Mouse (Mus musculus): Measurements from ENCODE around the gene Lin9.

Gene Lin9

GRCm38 (mm10) chr1:180707368-180707767, 66.4 kb downstream of the Lin9 start:
- no peak for DNase-seq (ENCODE audit: low spot score)

DNA sequence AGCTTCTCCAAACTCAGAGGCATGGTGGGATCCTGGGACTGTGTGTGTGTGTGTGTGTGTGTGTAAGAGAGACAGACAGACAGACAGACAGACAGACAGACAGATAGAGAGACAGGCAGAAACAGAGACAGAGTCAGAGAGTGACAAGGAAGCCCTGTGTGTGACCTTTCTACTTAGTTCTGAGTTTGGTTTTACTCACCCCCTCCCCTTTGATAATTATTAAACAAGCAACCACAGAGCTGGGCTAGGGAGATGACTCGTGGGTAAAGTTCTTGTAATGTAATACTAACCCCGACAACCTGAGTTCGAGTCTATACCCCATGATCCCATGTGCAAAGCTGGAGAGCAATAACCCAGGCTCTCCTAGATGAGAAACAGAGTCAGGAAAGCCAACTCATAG, 66.9 kb downstream of the Lin9 start:
- DNase-seq (ENCODE audit: low spot score), result no peak

GRCm38 (mm10) chr1:180708935-180709776, 68.2 kb downstream of the Lin9 start:
- DNase-seq (ENCODE audit: low spot score), result no peak

GRCm38 (mm10) chr1:180718756-180719155, 77.8 kb downstream of the Lin9 start:
- DNase-seq (ENCODE audit: low spot score), result no peak

- DNase-seq (ENCODE audit: low spot score), result no peak
Measured at GRCm38 (mm10) chr1:180719483-180719882, 78.5 kb downstream of the Lin9 start.

DNA sequence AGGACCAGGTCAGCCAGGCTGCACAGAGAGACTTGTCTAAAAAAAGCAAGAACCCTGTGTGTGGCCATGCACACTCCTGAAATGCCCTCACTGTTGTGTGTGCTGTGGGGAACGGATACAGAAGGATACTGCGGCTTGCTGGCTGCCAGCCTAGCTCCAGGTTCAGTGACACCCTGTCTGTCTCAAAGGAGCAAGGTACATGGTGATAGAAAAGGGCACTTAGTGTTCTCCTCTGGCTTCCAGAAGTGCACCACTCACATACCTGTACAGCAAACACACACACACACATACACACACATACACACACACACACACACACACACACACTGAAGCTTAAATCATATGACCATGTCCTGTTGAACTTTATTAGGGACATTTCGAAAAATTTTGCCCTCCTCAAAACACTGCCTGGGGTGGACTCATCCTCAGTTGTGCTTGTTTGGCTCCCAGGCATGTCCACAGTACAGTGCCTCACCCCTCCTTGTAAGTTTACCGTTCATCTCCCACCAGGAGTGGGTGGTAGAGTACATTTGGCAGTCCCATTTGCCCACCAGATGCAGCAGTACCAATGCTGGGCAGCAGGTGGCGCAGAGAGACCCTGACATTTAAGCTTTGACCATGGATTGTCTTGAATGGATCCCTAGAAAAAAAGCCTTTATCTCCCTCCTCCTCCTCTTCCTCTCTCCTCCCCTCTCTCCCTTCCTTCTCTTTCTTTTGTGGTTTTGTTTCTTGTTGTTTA, 79.2 kb downstream of the Lin9 start:
- peak; percentile 49 for DNase-seq (ENCODE audit: low spot score)

DNA sequence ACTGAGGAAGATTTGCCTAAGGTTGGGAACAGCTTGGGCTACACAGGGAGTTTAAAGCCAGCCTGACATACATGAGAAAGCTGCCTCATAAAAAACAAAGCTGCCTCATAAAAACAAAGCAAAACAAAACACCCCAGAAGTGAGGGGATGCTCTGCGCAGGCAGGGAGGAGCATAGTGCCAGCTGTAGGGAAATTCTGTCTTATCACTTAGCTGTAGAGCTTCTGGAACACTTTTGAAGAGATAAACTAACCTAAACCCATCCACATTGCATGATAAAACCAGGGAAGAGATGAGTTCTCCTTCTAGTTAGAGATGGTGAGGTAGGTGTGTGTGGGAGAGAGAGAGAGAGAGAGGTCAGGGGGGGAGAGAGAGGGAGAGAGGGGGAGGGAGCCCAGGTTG, 81.7 kb downstream of the Lin9 start:
- no peak for DNase-seq (ENCODE audit: low spot score)

- DNase-seq (ENCODE audit: low spot score), result no peak
Measured at GRCm38 (mm10) chr1:180723701-180724238, 82.8 kb downstream of the Lin9 start.

DNA sequence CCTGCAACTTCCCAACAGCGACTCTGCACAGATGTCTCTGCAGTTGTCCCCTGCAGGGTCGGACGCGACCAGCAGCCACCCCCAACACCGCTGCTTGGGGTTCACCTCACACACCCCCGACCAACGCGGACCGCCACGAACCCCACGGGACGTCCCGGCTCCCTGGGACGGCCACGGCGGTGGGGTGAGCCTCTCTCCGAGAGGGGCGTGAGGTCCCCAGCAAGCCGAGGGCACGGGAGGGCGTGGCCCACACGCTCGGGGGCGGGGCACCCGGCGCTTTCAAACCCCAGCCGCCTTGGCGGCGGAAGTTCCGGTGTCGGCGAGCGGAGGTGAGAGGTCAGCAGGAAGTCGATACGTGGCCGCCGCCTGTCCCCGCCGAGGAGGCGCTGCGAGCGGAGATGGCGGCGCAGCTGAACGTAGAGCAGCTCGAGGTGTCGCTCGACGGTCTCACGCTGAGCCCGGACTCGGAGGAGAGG, 84.8 kb downstream of the Lin9 start, which contains the start of gene Acbd3:
Acbd3 (plus strand) TSS at position 340 of the 476 bp plus-strand sequence.
- DNase-seq (ENCODE audit: low spot score), result peak; percentile 93

GRCm38 (mm10) chr1:180726183-180726582, 85.2 kb downstream of the Lin9 start:
- peak; percentile 71 for DNase-seq (ENCODE audit: low spot score)

DNA sequence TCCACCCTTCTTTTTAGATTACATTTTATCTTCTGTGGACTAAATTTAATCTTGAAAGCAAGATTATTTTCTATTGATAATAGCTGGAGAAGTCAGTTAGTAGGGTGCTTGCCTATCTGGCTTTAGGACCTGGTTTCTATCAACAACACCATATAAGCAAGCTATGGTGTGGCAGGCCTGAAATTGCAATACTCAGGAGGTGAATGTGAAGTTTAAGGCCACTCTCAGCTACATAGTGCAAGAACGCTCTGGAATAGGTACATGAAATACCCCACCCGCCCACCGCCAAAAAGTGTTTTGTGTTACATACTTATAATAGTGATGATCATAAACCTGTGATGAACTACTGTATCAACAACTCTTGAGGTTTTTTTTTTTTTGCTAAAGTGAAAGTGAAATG, 88.3 kb downstream of the Lin9 start:
- DNase-seq (ENCODE audit: low spot score), result no peak
